Mouse (Mus musculus): ENCODE results near the gene Gbp9. TPM values are rescaled to one million over a fixed set of nuclear protein-coding genes. Genes with fewer than 3 reads are reported as not detected.
"Not testable (repeated sequence)": the region's sequence is repeated elsewhere in the genome, so short reads cannot be mapped to it uniquely, and the experiment has no call there.

The Gbp9 gene
- 1.4 and 3.5 TPM in 2 replicates for polyA plus RNA-seq (2015; fragmentation: Nextera tagmentation; extraction: Ambion mirVana)

DNA sequence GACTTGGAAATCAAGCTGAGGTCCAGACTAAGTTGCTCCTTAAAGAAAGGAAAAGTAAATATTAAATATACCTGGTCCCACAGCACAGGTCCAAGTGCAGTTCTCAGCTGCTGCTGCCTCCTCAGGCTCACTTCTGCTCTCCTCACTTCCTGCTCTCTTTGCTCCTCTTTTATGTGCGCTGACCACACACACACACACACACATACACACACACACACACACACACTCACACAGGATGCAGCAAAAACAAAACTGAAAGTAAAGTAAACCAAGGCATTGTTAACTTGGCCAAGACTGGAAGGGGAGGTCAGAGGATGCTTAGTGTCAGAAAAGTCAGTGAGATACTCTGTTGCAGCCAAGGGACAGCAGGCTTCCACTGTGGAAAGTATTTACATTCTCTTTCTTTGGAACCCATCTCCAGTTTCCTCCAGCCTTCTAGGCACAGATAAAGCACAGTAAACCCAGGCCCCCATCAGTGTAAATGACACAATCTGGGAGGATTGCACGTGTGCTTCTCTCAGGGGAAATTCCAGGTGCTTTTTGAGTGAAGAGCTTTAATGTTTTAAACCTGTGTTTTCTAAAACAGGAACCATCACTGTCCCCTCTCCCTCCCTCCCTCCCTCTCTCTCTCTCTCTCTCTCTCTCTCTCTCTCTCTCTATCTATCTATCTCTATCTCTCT is at the start of gene Gbp9, which contains the start of the genes Gbp8 and Gbp4:
TSS of gene Gbp9 (minus strand) at position 131 of the 680 bp plus-strand sequence.
TSS of gene Gbp8 (minus strand) at position 132 of the 680 bp plus-strand sequence.
TSS of gene Gbp4 (minus strand) at position 178 of the 680 bp plus-strand sequence.
- H3K4me1 ChIP-seq; ATAC-seq (ENCODE audit: low FRiP score); H3K9ac ChIP-seq (replicated peaks); H3K9me3 ChIP-seq (replicated peaks); H3K27me3 ChIP-seq (replicated peaks); H3K4me3 ChIP-seq (replicated peaks); H3K36me3 ChIP-seq; H3K4me2 ChIP-seq; H3K27ac ChIP-seq (replicated peaks): not testable (repeated sequence)
- WGBS: 47% methylated on average over 2 of the region's 2 CpGs

DNA sequence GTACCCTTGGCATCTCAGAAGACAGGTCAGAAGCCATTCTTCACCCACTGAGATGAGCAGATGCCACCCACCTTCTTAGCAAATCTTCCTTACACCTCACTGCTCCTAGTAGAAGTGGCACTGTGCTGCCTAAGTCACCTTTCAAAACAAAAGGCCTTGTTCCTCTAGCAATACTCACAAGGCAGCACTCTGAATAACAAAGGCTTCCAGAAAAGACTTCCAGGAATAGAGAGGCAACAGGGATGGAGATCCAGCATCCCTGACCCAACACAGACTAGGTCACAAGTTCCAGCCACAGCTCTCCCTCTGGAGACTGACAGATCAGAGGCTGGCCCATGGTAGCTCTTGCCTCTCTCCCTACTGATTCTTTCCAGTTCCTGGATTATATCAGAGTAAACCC is 42.1 kb upstream of the Gbp9 start:
- Histone ChIP-seq H3K4me3 (replicated peaks) (no peak overlapping the region), H3K9me3 (replicated peaks) (no peaks in the 10 kb centered on the region), H3K9ac (replicated peaks) (no peak overlapping the region), H3K4me2 (no peak overlapping the region), H3K27me3 (replicated peaks) (no peaks in the 10 kb centered on the region), H3K27ac (replicated peaks) (no peak overlapping the region), H3K4me1 (no peaks in the 10 kb centered on the region), H3K36me3 (no peaks in the 10 kb centered on the region)
- no peak for ATAC-seq (ENCODE audit: low FRiP score)

DNA sequence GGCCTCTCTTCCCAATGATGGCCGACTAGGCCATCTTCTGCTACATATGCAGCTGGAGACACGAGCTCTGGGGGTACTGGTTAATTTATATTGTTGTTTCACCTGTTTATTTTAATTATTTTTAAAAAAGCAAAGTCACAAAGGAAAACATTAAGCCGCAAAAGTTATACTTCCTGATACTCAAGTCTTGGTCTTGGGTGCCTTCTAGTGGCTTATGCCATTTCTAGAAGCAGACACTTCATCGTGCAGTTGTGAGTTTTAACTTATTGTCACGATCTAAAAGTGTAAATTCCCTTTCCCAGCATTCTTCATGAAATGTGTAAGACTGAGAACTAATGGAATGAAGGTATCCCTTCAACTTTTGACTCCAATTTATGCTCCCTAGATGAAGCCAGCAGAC is 17.2 kb upstream of the Gbp9 start:
- no peak overlapping the region for H3K4me2 ChIP-seq
- ATAC-seq (ENCODE audit: low FRiP score): no peak
- WGBS: 85% methylated on average over 5 of the region's 5 CpGs

GRCm38 (mm10) chr5:105154049-105154448 is 14.7 kb upstream of the Gbp9 start:
- no peak for ATAC-seq (ENCODE audit: low FRiP score)

More for the DNA sequence above, 17.2 kb upstream of the Gbp9 start:
- Histone ChIP-seq H3K4me3 (replicated peaks) (no peak overlapping the region), H3K27me3 (replicated peaks) (no peaks in the 10 kb centered on the region), H3K4me1 (no peaks in the 10 kb centered on the region), H3K27ac (replicated peaks) (no peak overlapping the region), H3K36me3 (no peaks in the 10 kb centered on the region), H3K9me3 (replicated peaks) (no peaks in the 10 kb centered on the region), H3K9ac (replicated peaks) (no peak overlapping the region)

DNA sequence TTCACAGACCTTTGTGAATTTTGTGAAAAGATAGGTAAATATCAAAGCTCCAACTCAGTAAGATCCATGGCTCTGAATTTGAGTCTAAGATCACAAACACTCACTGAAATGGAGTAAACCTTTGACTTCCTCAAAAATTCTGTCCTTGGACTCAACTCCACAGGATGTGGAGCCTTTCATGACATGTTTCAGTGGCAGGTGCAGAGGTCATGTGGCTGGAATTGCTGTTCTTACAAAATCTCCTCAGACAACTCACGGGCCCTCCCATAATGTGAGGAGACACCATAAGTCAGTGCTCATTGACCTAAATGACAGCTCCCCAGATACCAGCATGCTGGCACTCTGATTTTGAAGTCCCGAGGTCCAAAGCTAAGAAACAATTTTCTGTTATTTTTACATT is 8.7 kb upstream of the Gbp9 start:
- not testable (repeated sequence) for H3K27me3 ChIP-seq (replicated peaks); H3K4me1 ChIP-seq; H3K9ac ChIP-seq (replicated peaks); H3K27ac ChIP-seq (replicated peaks); H3K9me3 ChIP-seq (replicated peaks); H3K36me3 ChIP-seq; ATAC-seq (ENCODE audit: low FRiP score); H3K4me2 ChIP-seq; H3K4me3 ChIP-seq (replicated peaks)
- 65% methylated on average over 2 of the region's 2 CpGs for WGBS

More at GRCm38 (mm10) chr5:105154049-105154448, 14.7 kb upstream of the Gbp9 start:
- no peak overlapping the region for H3K27ac ChIP-seq (replicated peaks)
- H3K36me3 ChIP-seq: no peaks in the 10 kb centered on the region
- no peak overlapping the region for H3K4me3 ChIP-seq (replicated peaks)
- no peak overlapping the region for H3K4me2 ChIP-seq
- no peaks in the 10 kb centered on the region for H3K4me1 ChIP-seq
- H3K9me3 ChIP-seq (replicated peaks): no peaks in the 10 kb centered on the region
- H3K9ac ChIP-seq (replicated peaks): no peak overlapping the region
- H3K27me3 ChIP-seq (replicated peaks): no peaks in the 10 kb centered on the region

GRCm38 (mm10) chr5:105146447-105146846 is 7.1 kb upstream of the Gbp9 start:
- no peak overlapping the region for H3K27ac ChIP-seq (replicated peaks)
- H3K4me2 ChIP-seq: no peak overlapping the region
- no peaks in the 10 kb centered on the region for H3K27me3 ChIP-seq (replicated peaks)
- H3K9ac ChIP-seq (replicated peaks): no peak overlapping the region
- no peak for ATAC-seq (ENCODE audit: low FRiP score)
- H3K4me1 ChIP-seq: no peaks in the 10 kb centered on the region
- no peak overlapping the region for H3K4me3 ChIP-seq (replicated peaks)
- no peaks in the 10 kb centered on the region for H3K36me3 ChIP-seq
- H3K9me3 ChIP-seq (replicated peaks): no peaks in the 10 kb centered on the region

- not testable (repeated sequence) for H3K27ac ChIP-seq (replicated peaks); H3K4me2 ChIP-seq; H3K9me3 ChIP-seq (replicated peaks); H3K9ac ChIP-seq (replicated peaks); H3K4me1 ChIP-seq; H3K4me3 ChIP-seq (replicated peaks); H3K27me3 ChIP-seq (replicated peaks); ATAC-seq (ENCODE audit: low FRiP score); H3K36me3 ChIP-seq
- WGBS: 62% methylated on average over 3 of the region's 3 CpGs
These were observed 6.4 kb upstream of the Gbp9 start for GRCm38 (mm10) chr5:105145731-105146130.

DNA sequence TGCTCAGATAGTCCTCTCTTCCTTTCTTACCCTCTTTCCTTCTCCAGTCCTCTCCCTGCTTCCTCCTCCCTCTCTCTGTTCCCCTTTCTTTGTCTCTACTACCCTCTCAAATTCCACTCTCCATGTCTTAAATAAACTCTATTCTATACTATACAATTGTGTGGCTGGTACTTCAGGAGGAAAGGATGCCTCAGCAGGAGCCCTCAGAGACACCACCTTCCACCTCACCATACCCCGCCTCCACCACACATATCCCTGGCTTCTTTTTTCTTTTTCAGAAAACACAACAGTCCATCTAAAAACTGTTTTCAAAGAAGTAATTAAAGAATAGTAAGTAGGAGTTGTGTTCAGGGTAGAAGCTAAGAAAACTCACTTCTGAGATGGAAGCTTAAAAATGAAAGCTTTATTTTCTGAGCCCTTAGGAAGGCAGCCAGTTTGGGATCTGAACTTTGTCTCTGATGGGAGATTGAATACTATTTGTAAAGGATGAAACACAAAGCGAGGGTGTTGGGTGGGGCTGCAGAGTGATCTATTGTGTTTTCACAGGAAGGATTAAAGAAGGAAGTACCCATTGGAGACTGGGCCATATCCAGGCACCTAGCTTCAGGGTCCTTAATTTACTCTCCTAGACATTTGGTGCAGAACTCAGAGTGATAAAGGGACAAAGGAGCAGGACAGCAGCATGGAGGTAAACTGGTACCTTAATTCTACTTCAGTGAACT is 911 bp upstream of the Gbp9 start:
- 55% methylated on average over 2 of the region's 2 CpGs for WGBS
- H3K4me1 ChIP-seq; H3K9ac ChIP-seq (replicated peaks); H3K4me2 ChIP-seq; H3K27ac ChIP-seq (replicated peaks); H3K9me3 ChIP-seq (replicated peaks); ATAC-seq (ENCODE audit: low FRiP score); H3K4me3 ChIP-seq (replicated peaks); H3K27me3 ChIP-seq (replicated peaks); H3K36me3 ChIP-seq: not testable (repeated sequence)

DNA sequence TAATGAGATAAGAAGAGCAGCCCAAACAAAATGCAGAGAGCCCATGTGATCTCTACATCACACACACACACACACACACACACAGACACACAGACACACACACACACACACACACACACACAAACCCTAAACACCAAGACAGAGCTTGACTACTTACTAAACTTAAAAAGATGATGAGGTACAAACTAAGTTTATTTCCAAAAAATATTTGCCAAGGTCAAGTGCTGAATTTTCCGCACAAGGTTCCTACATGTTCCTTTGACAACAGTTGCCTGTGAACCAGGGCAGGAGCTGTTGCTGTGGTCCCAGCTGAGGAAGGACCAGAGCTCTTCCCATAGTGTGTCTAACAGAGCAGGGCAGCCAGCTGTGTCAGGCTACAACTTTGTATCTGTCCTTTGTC is 433 bp downstream of the Gbp9 start:
- Histone ChIP-seq H3K27me3 (replicated peaks) (no peaks in the 10 kb centered on the region), H3K4me1 (no peaks in the 10 kb centered on the region), H3K9me3 (replicated peaks) (no peaks in the 10 kb centered on the region), H3K9ac (replicated peaks) (no peak overlapping the region), H3K36me3 (no peaks in the 10 kb centered on the region), H3K4me2 (no peak overlapping the region), H3K4me3 (replicated peaks) (no peak overlapping the region), H3K27ac (replicated peaks) (no peak overlapping the region)
- no peak for ATAC-seq (ENCODE audit: low FRiP score)
- WGBS: 92% methylated on average over 1 of the region's 1 CpGs

- 87% methylated on average over 3 of the region's 3 CpGs for WGBS
- ATAC-seq (ENCODE audit: low FRiP score): not testable (repeated sequence)
These were observed 2.5 kb downstream of the Gbp9 start for GRCm38 (mm10) chr5:105136706-105137304.

GRCm38 (mm10) chr5:105121731-105122130 is 17.6 kb downstream of the Gbp9 start:
- H3K4me1 ChIP-seq; H3K4me2 ChIP-seq; H3K27ac ChIP-seq (replicated peaks); H3K36me3 ChIP-seq; H3K9ac ChIP-seq (replicated peaks); H3K9me3 ChIP-seq (replicated peaks); H3K27me3 ChIP-seq (replicated peaks); H3K4me3 ChIP-seq (replicated peaks); ATAC-seq (ENCODE audit: low FRiP score): not testable (repeated sequence)
- 89% methylated on average over 6 of the region's 6 CpGs for WGBS

More at GRCm38 (mm10) chr5:105136706-105137304, 2.5 kb downstream of the Gbp9 start:
- not testable (repeated sequence) for H3K9me3 ChIP-seq (replicated peaks); H3K4me2 ChIP-seq; H3K4me3 ChIP-seq (replicated peaks); H3K4me1 ChIP-seq; H3K27me3 ChIP-seq (replicated peaks); H3K9ac ChIP-seq (replicated peaks); H3K27ac ChIP-seq (replicated peaks); H3K36me3 ChIP-seq

DNA sequence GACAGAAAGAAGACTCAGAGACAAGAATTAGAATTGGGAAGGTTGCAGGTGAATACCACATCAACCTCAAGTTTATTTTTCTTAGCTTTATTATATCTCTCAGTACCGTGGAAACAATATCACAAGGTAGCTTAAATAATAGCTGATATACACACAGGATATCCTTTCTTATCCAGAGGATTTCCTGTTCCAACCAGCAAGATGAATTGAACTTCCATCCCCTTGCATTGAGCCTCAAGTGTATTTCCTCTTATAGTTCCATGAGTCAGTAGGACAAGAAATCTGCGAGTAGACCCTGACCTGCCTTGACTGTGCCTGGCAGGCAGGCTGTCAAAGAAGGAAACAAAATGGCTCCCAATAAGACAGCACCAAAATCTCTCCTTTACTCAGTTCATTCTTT is 23.6 kb downstream of the Gbp9 start:
- Histone ChIP-seq H3K4me1 (no peaks in the 10 kb centered on the region), H3K36me3 (no peaks in the 10 kb centered on the region), H3K9ac (replicated peaks) (no peak overlapping the region), H3K27me3 (replicated peaks) (no peaks in the 10 kb centered on the region), H3K4me2 (no peak overlapping the region), H3K9me3 (replicated peaks) (no peaks in the 10 kb centered on the region), H3K27ac (replicated peaks) (no peak overlapping the region), H3K4me3 (replicated peaks) (no peak overlapping the region)
- ATAC-seq (ENCODE audit: low FRiP score): no peak
- 90% methylated on average over 2 of the region's 2 CpGs for WGBS

Data from neural tube, embryonic 15.5 days (tissue).